Mouse (Mus musculus) layer of hippocampus, adult 18-20 months (tissue): ENCODE measurements around the gene Sys1. TPM values are rescaled to one million over a fixed set of nuclear protein-coding genes. Genes with fewer than 3 reads are reported as not detected.

Source experiments
- DNase-seq, 2 experiments: peaks; one replicate each; pipeline ENCODE4 v3.0.0; 2022; ENCODE audit warnings: low spot score in 2 of 2
- total RNA-seq, 2 experiments: library from RNA; stranded (reverse); gene quantifications; 2 replicates each; pipeline ENCODE4 v1.2.3; 2021

Sys1 gene
- total RNA-seq, 2 experiments from 2014 or later = 37.9 to 39.9 TPM

DNA sequence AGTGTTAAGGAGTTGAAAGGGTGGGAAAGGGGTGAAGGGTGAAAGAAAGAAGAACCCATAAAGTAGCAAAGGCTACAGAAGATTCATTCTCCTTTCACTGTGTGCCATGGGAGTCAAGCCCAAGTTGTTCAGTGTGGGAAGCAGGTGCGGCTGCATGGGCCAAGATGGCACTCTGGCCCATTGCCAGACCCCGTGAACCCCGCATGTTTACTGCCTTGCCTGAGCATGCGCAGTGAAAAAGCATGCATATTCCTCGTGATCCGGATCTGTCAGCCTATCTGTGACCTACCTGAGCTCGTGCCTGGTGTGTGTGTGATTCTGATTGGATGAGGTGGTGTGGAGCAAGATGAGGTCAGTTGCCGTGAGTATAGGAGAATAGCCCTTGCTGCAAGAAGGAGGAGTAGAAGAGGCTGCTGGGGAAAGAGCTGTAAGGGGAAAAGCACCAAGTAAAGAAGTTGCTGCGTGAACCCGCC lies 66.6 kb downstream of the Sys1 start:
- no peak for DNase-seq

GRCm38 (mm10) chr2:164528557-164528956 lies 71.8 kb downstream of the Sys1 start:
- no peak for DNase-seq

Other genes starting within 250 kb of the Sys1 start
- not detected for gene Wfdc15b, start 235.3 kb upstream of the Sys1 start, total RNA-seq
- not detected for gene Svs2, start 218.5 kb upstream of the Sys1 start, total RNA-seq
- gene Svs3b, start 200.3 kb upstream of the Sys1 start, total RNA-seq = not detected
- not detected for gene Svs4, start 178.5 kb upstream of the Sys1 start, total RNA-seq
- gene Svs3a, start 167.7 kb upstream of the Sys1 start, total RNA-seq = not detected
- not detected for gene Svs6, start 140.2 kb upstream of the Sys1 start, total RNA-seq
- not detected for gene Svs5, start 124.2 kb upstream of the Sys1 start, total RNA-seq
- under 1 TPM; 0.61 to 0.77 TPM for gene Slpi, start 67.9 kb upstream of the Sys1 start, total RNA-seq
- under 1 TPM; 0.38 to 0.42 TPM for gene Rbpjl, start 53.8 kb upstream of the Sys1 start, total RNA-seq
- 10 to 100 TPM; 11.0 to 11.2 TPM for gene Matn4, start 51.8 kb upstream of the Sys1 start, total RNA-seq
- gene Sdc4, start 13.1 kb upstream of the Sys1 start, total RNA-seq = 100 to 1,000 TPM; 122 to 140 TPM
- 1 to 10 TPM; 5.4 to 9.9 TPM for gene Gm20458, start 4.0 kb downstream of the Sys1 start, total RNA-seq
- gene Trp53tg5, start 16.8 kb downstream of the Sys1 start, total RNA-seq = not detected
- gene Dbndd2, start 29.1 kb downstream of the Sys1 start, total RNA-seq = 100 to 1,000 TPM; 118 to 138 TPM
- 10 to 100 TPM; 80.8 to 86.1 TPM for gene Pigt, start 40.6 kb downstream of the Sys1 start, total RNA-seq
- under 1 TPM; 0.67 to 0.96 TPM for gene Wfdc2, start 105.4 kb downstream of the Sys1 start, total RNA-seq
- not detected for gene Spint3, start 116.5 kb downstream of the Sys1 start, total RNA-seq
- not detected for gene Wfdc6a, start 128.5 kb downstream of the Sys1 start, total RNA-seq
- not detected for gene Eppin, start 136.6 kb downstream of the Sys1 start, total RNA-seq
- not detected for gene Wfdc6b, start 156.6 kb downstream of the Sys1 start, total RNA-seq
- not detected for gene Wfdc8, start 156.7 kb downstream of the Sys1 start, total RNA-seq
- not detected for gene Wfdc16, start 181.8 kb downstream of the Sys1 start, total RNA-seq
- not detected for gene Wfdc10, start 199.1 kb downstream of the Sys1 start, total RNA-seq
- not detected for gene Wfdc9, start 199.6 kb downstream of the Sys1 start, total RNA-seq
- not detected for gene Wfdc11, start 217.1 kb downstream of the Sys1 start, total RNA-seq
- not detected for gene Wfdc13, start 228.1 kb downstream of the Sys1 start, total RNA-seq
- not detected for gene Spint4, start 241.5 kb downstream of the Sys1 start, total RNA-seq